Mouse (Mus musculus): ENCODE results near the gene Palmd. TPM values are rescaled to one million over a fixed set of nuclear protein-coding genes. Genes with fewer than 3 reads are reported as not detected.

Palmd gene
- under 1 TPM in 1 of 26 experiments, not detected in 25; 0.95 TPM for total RNA-seq (2018; cell fraction: chromatin; rRNA removed)
- total RNA-seq (2018; cell fraction: cytosol; rRNA removed), result not detected
- total RNA-seq (2018; cell fraction: nucleus; rRNA removed), result not detected
- not detected in 3 replicates for polyA plus RNA-seq (2018)

DNA sequence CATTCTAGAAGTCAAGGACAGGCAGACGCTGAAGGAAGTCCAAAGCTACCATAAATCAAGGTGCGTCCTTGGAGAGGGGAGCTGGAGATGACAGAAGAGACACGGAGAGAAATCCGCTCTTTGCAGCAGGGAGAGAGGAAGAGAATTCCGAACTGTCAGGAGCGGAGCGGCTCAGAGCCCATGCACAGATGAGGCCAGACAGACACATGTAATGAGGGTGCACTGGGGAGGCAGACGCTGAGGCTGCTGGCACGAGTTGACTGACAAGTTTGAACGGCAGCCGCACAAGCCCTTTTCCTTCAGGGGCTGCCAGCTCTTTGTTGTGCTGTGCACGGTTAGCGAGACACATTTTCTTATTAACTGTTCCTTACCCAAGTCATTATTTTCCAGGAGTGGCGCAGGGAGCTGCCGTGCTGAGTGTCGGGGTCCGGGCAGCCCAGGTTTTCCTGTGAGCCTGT lies at the start of gene Palmd:
Palmd (minus strand) TSS at position 448 of the 458 bp plus-strand sequence.
- Histone ChIP-seq H3K27ac (no peak within 1 kb of the TSS), H3K79me2 (ENCODE audit: inconsistent target) (no peaks in the 10 kb centered on the region), H3K36me3 (ENCODE audit: inconsistent target) (no peaks in the 10 kb centered on the region), H3K4me3 (ENCODE audit: inconsistent target) (no peak within 1 kb of the TSS)
- 15% methylated on average over 16 of the region's 17 CpGs for WGBS (ENCODE audit: missing documents)

DNA sequence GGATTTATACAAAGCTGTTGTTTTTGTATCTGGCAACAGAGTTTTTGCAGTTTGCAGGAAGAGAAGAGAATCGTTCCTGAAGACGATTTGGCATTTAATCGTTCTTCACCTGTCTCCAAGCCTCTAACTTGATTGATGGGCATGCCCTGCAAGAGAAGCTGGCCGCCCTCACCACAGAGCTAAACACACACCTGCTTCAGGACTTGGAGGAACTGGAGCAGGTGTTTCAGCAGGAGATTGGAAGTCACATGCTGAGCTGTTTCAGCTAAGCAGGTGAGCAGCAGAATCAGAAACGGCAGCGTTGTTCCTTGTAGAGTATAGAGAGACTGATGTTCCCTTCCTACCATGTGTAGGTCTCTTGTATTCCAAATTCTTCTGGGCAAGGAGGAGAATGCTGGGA lies 41.4 kb upstream of the Palmd start:
- WGBS (ENCODE audit: missing documents), result 71% methylated on average over 6 of the region's 6 CpGs
- H3K4me3 ChIP-seq (ENCODE audit: inconsistent target), result no peak overlapping the region

DNA sequence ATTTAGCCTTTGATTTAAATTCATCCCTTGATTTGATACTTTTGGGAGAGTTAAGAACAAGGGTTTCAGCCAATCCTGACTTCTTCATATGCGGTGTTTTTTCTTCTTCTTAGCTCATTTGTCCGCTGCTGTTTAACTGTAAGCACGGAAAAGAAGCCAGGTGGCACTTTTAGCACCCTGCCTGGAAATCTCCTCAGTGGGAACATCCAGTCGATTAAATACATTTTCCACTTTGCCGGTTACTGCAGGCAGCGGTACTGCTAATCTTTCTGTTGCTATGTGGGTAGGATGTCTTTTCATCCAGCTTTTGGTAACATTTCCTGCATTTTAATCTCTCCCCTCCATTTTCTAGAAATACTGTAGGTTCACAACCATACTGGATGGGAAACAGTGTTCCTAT lies 38.6 kb upstream of the Palmd start:
- WGBS (ENCODE audit: missing documents), result 93% methylated on average over 6 of the region's 6 CpGs
- Histone ChIP-seq H3K27ac (no peak overlapping the region), H3K4me3 (ENCODE audit: inconsistent target) (no peak overlapping the region), H3K36me3 (ENCODE audit: inconsistent target) (no peaks in the 10 kb centered on the region), H3K79me2 (ENCODE audit: inconsistent target) (no peaks in the 10 kb centered on the region)

More for the DNA sequence above, 41.4 kb upstream of the Palmd start:
- Histone ChIP-seq H3K36me3 (ENCODE audit: inconsistent target) (no peaks in the 10 kb centered on the region), H3K79me2 (ENCODE audit: inconsistent target) (no peaks in the 10 kb centered on the region), H3K27ac (no peak overlapping the region)

DNA sequence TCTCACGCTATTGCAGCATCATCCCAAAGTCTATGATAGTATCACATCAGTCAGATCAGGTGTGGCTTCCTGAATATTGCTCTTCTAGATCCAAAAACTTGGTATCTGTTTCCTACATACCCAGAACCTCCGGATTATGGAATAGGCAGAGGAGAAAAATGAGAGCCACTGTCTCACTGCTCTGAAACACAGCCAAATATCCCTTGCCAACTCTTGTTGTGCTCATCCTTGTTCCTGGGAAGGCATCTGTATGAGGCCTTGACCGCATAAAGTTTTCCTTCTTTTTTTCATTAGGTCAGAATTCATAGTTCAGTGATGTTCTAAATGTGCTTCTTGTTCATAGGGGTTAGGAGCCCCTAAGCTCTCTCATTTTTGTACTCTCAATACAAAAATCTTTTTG lies 37.8 kb upstream of the Palmd start:
- WGBS (ENCODE audit: missing documents), result 89% methylated on average over 3 of the region's 3 CpGs
- Histone ChIP-seq H3K79me2 (ENCODE audit: inconsistent target) (no peaks in the 10 kb centered on the region), H3K36me3 (ENCODE audit: inconsistent target) (no peaks in the 10 kb centered on the region), H3K4me3 (ENCODE audit: inconsistent target) (no peak overlapping the region), H3K27ac (no peak overlapping the region)

DNA sequence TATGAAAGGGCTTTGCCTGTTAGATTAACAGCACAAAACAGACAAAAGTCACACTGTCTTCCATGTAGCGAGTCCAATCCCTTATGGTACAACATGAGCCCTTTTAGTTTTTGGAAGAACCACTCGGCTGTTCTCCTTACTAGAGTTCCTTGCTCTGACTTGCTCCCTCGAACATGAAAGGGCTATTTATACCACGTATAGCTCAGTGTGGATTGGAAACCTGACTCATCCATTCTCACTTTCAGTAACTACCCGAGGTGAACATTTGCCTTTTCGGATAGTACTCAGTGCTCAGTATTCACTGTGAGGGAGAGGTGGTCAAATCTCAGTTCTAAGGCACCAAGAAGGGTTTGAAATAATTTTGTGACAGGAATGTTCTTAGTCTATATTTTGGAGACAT lies 34.6 kb upstream of the Palmd start:
- WGBS (ENCODE audit: missing documents), result 89% methylated on average over 6 of the region's 6 CpGs
- H3K36me3 ChIP-seq (ENCODE audit: inconsistent target), result no peaks in the 10 kb centered on the region
- no peak overlapping the region for H3K4me3 ChIP-seq (ENCODE audit: inconsistent target)
- no peak overlapping the region for H3K27ac ChIP-seq
- no peaks in the 10 kb centered on the region for H3K79me2 ChIP-seq (ENCODE audit: inconsistent target)

DNA sequence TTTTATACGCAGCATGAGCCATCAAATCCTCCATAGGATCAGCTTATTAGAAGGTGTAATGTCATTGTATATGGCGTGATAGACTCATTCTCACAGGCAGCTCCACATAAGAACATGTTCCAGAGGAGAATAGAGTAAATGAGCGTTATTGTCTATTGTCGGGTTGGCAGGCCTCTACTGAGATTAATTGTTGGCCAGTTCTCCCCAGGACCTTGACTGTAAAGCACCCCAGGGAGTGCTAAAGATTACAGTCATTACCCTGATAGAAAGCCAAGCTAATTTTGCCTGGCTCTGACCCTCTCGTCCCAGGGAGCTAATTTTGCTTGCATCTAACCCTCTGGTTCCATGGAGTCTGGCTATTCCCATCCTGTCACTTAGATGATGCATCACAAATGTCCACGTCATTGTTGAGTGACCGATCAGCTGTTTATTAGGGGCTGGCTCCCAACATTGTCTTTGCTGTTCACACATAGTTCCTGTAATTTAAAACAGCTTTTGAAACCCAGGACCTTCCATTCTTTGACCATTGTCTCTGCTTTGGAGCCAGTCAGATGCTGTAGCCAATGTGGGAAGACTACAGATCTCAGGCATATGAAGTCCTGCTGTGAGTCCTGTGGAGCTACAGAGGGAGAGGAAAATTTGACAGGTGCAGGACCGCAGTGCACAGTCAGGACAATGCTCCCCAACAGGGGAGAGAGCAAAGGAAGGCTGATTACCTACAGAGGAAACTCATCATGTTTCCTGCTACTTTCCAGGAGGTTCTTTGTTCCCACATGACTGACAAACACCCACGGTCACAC lies 33.1 kb upstream of the Palmd start:
- no peaks in the 10 kb centered on the region for H3K79me2 ChIP-seq (ENCODE audit: inconsistent target)
- H3K4me3 ChIP-seq (ENCODE audit: inconsistent target), result no peak overlapping the region
- WGBS (ENCODE audit: missing documents), result 71% methylated on average over 9 of the region's 9 CpGs

DNA sequence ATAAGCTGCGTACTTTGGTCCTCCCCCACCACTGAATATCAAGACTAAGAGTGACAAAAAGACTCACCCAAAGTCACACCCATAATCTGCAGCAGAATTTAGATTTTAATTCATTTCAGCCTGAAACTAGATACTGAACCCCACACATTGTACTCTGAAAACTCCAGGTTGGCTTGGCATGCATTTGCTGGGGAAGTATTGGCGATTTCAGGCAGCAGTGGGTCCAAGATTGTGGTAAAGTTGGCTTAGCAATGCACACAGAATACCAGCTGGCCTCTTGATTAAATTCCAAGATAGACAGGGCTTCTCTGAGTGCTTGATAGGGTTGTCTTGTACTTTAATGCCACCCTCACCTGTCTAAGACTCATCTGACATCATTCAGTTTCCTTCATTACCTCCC lies 24.2 kb upstream of the Palmd start:
- no peak overlapping the region for H3K27ac ChIP-seq
- H3K79me2 ChIP-seq (ENCODE audit: inconsistent target), result no peaks in the 10 kb centered on the region
- H3K4me3 ChIP-seq (ENCODE audit: inconsistent target), result no peak overlapping the region
- no peaks in the 10 kb centered on the region for H3K36me3 ChIP-seq (ENCODE audit: inconsistent target)
- 86% methylated on average over 2 of the region's 2 CpGs for WGBS (ENCODE audit: missing documents)

More for the DNA sequence above, 33.1 kb upstream of the Palmd start:
- Histone ChIP-seq H3K27ac (no peak overlapping the region), H3K36me3 (ENCODE audit: inconsistent target) (no peaks in the 10 kb centered on the region)

DNA sequence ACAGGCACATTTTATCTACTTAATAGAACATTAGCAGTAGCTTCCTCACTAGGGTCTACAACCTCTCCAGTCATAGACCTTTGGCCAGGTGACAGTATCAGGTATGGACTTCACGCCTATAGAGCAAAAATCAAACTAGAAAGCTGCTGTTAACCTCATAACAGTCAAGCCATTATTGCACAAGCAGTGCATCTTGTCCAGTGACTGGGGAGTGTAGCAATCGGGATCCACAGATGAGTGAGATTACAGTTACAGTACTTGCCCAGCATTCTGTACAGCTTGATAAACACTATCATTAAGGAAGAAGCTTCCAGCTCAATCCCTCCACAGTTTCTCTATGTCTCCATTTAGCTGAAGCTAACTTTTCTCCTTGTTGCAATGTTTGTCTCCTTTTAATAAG lies 22.4 kb upstream of the Palmd start:
- no peak overlapping the region for H3K4me3 ChIP-seq (ENCODE audit: inconsistent target)
- H3K27ac ChIP-seq, result no peak overlapping the region
- WGBS (ENCODE audit: missing documents), result 80% methylated on average over 2 of the region's 2 CpGs
- H3K36me3 ChIP-seq (ENCODE audit: inconsistent target), result no peaks in the 10 kb centered on the region
- no peaks in the 10 kb centered on the region for H3K79me2 ChIP-seq (ENCODE audit: inconsistent target)

DNA sequence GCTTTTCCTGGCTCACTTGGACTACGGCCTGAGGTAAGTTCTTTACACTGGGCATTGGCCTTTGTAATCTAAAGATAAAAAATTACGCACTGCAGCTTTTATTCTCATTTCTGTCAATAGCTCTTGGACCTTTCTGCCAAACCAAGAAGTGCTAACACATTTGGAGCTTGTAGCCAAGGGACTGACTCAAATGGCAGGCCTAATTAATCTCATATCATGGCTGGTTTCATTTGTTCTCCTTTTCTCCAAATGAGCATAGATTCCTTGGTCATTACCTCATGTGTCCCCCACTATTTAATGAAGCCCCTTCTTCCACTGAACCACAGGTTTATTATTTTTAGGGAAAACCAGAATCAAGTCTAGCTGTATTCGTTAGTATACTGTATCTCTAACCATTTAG lies 19.4 kb upstream of the Palmd start:
- no peak overlapping the region for H3K4me3 ChIP-seq (ENCODE audit: inconsistent target)
- no peaks in the 10 kb centered on the region for H3K79me2 ChIP-seq (ENCODE audit: inconsistent target)
- WGBS (ENCODE audit: missing documents), result 96% methylated on average over 3 of the region's 3 CpGs
- H3K36me3 ChIP-seq (ENCODE audit: inconsistent target), result no peaks in the 10 kb centered on the region
- H3K27ac ChIP-seq, result no peak overlapping the region

DNA sequence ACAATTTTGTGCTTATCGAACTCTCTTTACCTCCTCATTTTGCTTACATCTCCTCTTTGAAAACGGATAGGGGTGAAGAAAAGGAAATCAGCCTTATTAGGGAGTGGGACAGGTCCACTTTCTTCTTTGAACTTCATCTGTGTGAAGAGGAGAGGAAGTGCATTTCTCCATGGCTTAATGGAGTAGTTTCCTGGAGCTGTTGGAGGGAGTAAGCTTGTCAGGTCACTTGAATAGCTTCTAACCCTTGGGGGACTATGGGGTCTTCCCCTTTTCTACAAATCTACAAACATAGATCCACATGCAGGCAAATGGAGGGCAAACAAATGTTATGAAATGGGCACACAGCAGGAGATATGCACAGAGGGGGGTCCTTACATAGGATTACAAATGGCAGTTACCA lies 17.7 kb upstream of the Palmd start:
- Histone ChIP-seq H3K36me3 (ENCODE audit: inconsistent target) (no peaks in the 10 kb centered on the region), H3K79me2 (ENCODE audit: inconsistent target) (no peaks in the 10 kb centered on the region), H3K4me3 (ENCODE audit: inconsistent target) (no peak overlapping the region), H3K27ac (no peak overlapping the region)
- 17% methylated on average over 2 of the region's 2 CpGs for WGBS (ENCODE audit: missing documents)

DNA sequence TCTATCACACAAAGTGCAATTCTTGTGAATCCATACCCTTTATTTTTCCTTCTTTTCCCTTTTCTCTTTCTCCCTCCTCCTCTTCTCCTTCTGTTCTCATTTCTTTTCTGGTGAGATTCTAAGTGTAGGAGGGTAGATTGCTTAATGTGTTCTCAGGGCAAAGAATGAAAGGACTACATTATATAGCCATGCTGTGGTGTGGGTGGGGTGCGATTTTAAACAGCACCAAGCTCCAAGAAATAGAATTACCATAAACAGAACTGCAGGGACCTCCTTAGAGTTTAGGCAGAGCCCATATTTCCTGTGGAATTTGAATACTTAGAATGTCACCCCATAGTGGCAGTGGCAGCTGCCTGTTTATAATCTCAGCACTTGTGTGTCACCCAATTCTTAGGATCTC lies 17.0 kb upstream of the Palmd start:
- 92% methylated on average over 1 of the region's 1 CpGs for WGBS (ENCODE audit: missing documents)

DNA sequence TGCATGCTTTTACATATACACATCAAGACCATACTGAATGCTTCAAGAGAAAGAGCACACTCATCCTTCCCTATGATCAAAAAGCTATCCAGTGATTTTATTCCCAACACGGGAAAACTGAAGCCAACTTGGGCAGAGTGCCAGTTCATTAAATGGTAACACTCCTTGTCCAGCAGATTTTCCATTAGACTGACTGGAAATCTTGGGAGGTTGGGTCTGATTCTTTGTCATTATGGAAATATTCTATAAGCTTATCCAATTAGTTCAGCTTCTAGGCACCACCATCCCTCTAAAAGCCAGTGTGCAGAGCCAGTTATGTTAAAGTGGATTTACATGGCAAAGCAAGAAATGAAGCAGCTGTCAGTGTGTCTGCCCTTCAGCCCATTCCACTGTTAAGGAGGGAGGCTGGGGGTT lies 16.3 kb upstream of the Palmd start:
- WGBS (ENCODE audit: missing documents), result 87% methylated on average over 1 of the region's 1 CpGs
- no peaks in the 10 kb centered on the region for H3K36me3 ChIP-seq (ENCODE audit: inconsistent target)
- no peak overlapping the region for H3K4me3 ChIP-seq (ENCODE audit: inconsistent target)
- H3K79me2 ChIP-seq (ENCODE audit: inconsistent target), result no peaks in the 10 kb centered on the region
- H3K27ac ChIP-seq, result no peak overlapping the region

More for the DNA sequence above, 17.0 kb upstream of the Palmd start:
- Histone ChIP-seq H3K36me3 (ENCODE audit: inconsistent target) (no peaks in the 10 kb centered on the region), H3K4me3 (ENCODE audit: inconsistent target) (no peak overlapping the region), H3K79me2 (ENCODE audit: inconsistent target) (no peaks in the 10 kb centered on the region), H3K27ac (no peak overlapping the region)

DNA sequence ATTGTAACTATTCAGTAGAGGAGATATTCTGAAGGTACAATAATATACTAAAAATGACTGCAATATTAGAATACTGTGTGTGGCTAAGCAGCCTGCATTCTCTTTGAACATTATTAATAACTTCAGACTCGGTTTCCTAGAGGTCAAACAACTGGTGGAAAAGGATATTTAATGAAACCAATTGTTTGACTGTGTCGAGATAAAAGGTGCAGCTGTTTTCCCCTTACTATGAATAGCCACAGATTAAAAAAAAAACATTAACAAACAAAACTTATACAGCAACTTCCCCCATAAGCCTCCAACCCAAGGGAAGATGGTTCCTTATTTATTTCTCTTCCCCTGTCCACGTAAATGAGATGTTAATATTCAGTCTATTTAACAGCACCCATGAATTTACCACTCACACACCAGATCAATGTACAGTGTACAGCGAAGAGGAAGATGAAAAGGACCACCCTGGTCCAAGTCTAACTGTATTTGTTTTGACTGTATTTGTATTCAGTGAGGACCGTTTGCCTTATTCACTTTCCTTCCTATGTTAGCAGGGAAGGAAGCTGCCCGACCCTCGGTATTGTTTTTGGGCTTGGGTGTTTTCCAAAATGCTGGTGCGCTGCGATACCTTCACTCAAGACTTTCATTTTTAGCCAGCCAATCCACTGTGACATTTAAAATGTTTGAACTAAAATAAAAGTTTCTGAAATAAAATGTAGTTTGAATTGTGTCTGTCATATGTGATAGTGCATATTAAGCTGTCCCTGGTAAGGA lies 13.2 kb upstream of the Palmd start:
- Histone ChIP-seq H3K4me3 (ENCODE audit: inconsistent target) (no peak overlapping the region), H3K27ac (no peak overlapping the region), H3K36me3 (ENCODE audit: inconsistent target) (no peaks in the 10 kb centered on the region), H3K79me2 (ENCODE audit: inconsistent target) (no peaks in the 10 kb centered on the region)
- 4% methylated on average over 9 of the region's 9 CpGs for WGBS (ENCODE audit: missing documents)

DNA sequence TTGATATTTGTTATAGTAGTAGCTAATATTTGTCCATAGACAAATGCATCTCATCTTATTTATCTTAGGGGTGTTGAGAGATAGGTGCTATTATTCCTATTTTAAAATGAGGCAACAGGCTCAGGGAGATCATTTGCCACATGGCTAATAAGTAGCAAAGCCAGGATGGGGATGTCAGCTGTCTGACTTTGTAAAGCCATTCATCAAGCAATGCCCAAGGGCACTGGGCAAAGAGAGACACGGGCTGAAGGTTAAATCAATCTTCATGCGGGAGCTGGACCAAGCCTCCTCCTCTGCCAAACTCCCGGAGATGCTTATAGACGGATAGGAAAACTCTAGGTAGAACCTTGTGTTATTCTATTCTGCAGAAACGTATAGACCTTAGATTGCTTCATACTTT lies 999 bp upstream of the Palmd start:
- no peaks in the 10 kb centered on the region for H3K79me2 ChIP-seq (ENCODE audit: inconsistent target)
- H3K27ac ChIP-seq, result no peak overlapping the region
- no peak overlapping the region for H3K4me3 ChIP-seq (ENCODE audit: inconsistent target)
- no peaks in the 10 kb centered on the region for H3K36me3 ChIP-seq (ENCODE audit: inconsistent target)
- WGBS (ENCODE audit: missing documents), result 85% methylated on average over 5 of the region's 5 CpGs

DNA sequence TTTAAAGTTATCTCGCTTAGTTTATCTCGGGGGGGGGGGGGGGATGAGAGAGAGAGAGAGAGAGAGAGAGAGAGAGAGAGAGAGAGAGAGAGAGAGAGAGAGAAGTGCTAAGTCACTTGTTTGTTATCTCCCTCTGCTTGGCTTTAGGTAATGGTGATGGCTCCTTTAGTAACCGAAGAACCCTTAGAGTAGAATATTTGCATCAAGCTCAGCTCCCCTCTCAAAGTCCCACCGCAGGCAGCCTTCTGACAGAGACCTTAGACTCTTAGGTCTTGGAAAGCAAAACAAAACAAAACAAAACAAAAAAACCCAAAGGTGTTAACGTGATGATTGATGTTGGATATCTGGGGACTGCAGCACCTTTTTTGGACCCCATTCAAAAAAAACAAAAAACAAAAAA lies 216 bp upstream of the Palmd start:
- H3K4me3 ChIP-seq (ENCODE audit: inconsistent target), result no peak overlapping the region
- H3K36me3 ChIP-seq (ENCODE audit: inconsistent target), result no peaks in the 10 kb centered on the region
- H3K79me2 ChIP-seq (ENCODE audit: inconsistent target), result no peaks in the 10 kb centered on the region
- WGBS (ENCODE audit: missing documents), result 54% methylated on average over 3 of the region's 5 CpGs
- H3K27ac ChIP-seq, result no peak overlapping the region

All from macrophage (primary cell).